Mouse (Mus musculus) G1E (cell line): Measurements from ENCODE around the gene Rnf207. TPM values are rescaled to one million over a fixed set of nuclear protein-coding genes. Genes with fewer than 3 reads are reported as not detected.

Source experiments
- ATAC-seq: 2 replicates; pipeline ENCODE4 v1.8.0; 2016; ENCODE audit warnings: mild to moderate bottlenecking; ENCODE audit not compliant: insufficient number of reproducible peaks, poor library complexity, low FRiP score, severe bottlenecking; ENCODE audit errors: extremely low read depth
- DNase-seq: peaks from one replicate; pipeline ENCODE4 v3.0.0; 2012; ENCODE audit warnings: low spot score
- H3K27me3 ChIP-seq: 2 replicates; pipeline ENCODE4 v1.6.1; 2012; ENCODE audit warnings: mild to moderate bottlenecking, low read length, inconsistent platforms; ENCODE audit not compliant: insufficient read depth
- H3K36me3 ChIP-seq: replicated peaks from 2 replicates; pipeline ENCODE3; 2012; ENCODE audit warnings: mild to moderate bottlenecking, inconsistent platforms
- H3K4me1 ChIP-seq: 2 replicates; pipeline ENCODE4 v1.6.1; 2012; ENCODE audit warnings: low read depth, low read length, inconsistent platforms, mixed read lengths; ENCODE audit not compliant: insufficient read depth
- H3K4me3 ChIP-seq: 2 replicates; pipeline ENCODE4 v1.5.1; 2012; ENCODE audit warnings: low read depth, mild to moderate bottlenecking, inconsistent platforms, low read length, moderate library complexity, mixed read lengths
- H3K9me3 ChIP-seq: replicated peaks from 2 replicates; pipeline ENCODE4 v1.6.1; 2012; ENCODE audit warnings: inconsistent platforms
- CTCF ChIP-seq: IDR thresholded peaks from 2 replicates; pipeline ENCODE4 v1.5.1; 2012; ENCODE audit warnings: low read depth, low read length, inconsistent platforms, mixed read lengths
- GATA1 ChIP-seq: IDR thresholded peaks from 2 replicates; pipeline ENCODE4 v1.6.1; 2012; ENCODE audit warnings: borderline replicate concordance, low read length, inconsistent platforms, mixed read lengths
- GATA2 ChIP-seq: IDR thresholded peaks from 2 replicates; pipeline ENCODE4 v1.6.1; 2012; ENCODE audit warnings: low read depth, low read length, inconsistent platforms, borderline replicate concordance
- POLR2AphosphoS5 ChIP-seq: IDR thresholded peaks from 2 replicates; pipeline ENCODE4 v1.6.1; 2012; ENCODE audit warnings: low read depth, low read length, inconsistent platforms; ENCODE audit not compliant: insufficient replicate concordance
- TAL1 ChIP-seq: conservative IDR thresholded peaks from 2 replicates; pipeline ENCODE4 v1.6.1; 2012; ENCODE audit warnings: low read depth, low read length, inconsistent platforms, mixed read lengths
- polyA plus RNA-seq: library from polyadenylated mRNA; stranded (reverse); fragments of >175 nt; gene quantifications from 2 replicates; pipeline ENCODE4 v1.2.3, GENCODE M21; 2012
- total RNA-seq, 2 experiments: library from RNA; stranded (forward) in 1 of 2; stranded (reverse) in 1 of 2; fragments of 200-1000 nt in 1 of 2; fragments of >200 nt in 1 of 2; fragmentation: Nextera tagmentation in 1 of 2; gene quantifications; 2 replicates each; pipeline ENCODE4 v1.2.3; 2014 to 2017

Rnf207 gene
- total and polyA plus RNA-seq, 3 experiments, result 0.11 TPM; not detected in 2

DNA sequence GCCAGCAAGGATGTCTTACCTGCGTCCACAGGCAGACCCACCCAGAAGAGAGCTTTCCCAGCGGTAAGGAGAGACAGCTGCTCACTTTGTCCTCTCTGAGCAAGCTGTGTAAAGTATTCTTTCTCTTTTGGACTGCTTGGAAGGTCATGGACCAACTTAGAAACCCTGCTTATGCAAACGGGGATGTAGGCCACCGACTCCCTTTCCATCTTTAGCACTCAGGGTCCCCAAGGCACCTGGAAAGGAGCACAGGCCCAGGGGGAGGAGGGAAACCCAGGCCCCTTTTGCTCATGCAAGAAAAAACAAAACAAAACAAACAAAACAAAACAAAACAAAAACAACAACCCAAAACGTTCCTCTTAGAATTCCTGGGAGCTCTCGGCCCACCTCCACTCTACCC, 27.2 kb downstream of the Rnf207 start, which contains the start of gene Hes3:
Hes3 (minus strand) TSS at position 101 of the 400 bp plus-strand sequence.
- H3K36me3 ChIP-seq, result no peaks in the 10 kb centered on the region
- ATAC-seq (no peak), DNase-seq (no peak)
- H3K9me3 ChIP-seq, result peaks cover 5% of the 10 kb centered on the region; the same call in 1 of the 2 replicates
- H3K4me1 ChIP-seq, result peaks cover 14% of the 10 kb centered on the region
- H3K27me3 ChIP-seq, result peaks cover 2% of the 10 kb centered on the region; the same call in 1 of the 2 replicates
- TF ChIP-seq GATA1 (no peak), GATA2 (no peak), TAL1 (no peak), POLR2AphosphoS5 (no peak), CTCF (no peak)
- H3K4me3 ChIP-seq, result no peak within 1 kb of the TSS

GRCm38 (mm10) chr4:152290991-152291390, 27.8 kb downstream of the Rnf207 start:
- no peak overlapping the region for H3K4me3 ChIP-seq
- peaks cover 10% of the 10 kb centered on the region for H3K9me3 ChIP-seq
- H3K27me3 ChIP-seq, result peaks cover 2% of the 10 kb centered on the region; the same call in 1 of the 2 replicates
- ATAC-seq, result no peak
- no peaks in the 10 kb centered on the region for H3K36me3 ChIP-seq
- H3K4me1 ChIP-seq, result peaks cover 10% of the 10 kb centered on the region
- DNase-seq, result no peak
- TF ChIP-seq GATA2 (no peak), CTCF (no peak), GATA1 (no peak), POLR2AphosphoS5 (no peak), TAL1 (no peak)

GRCm38 (mm10) chr4:152290385-152290784, 28.4 kb downstream of the Rnf207 start:
- Histone ChIP-seq H3K36me3 (no peaks in the 10 kb centered on the region), H3K4me1 (peaks cover 4% of the 10 kb centered on the region), H3K4me3 (no peak overlapping the region), H3K27me3 (peaks cover 2% of the 10 kb centered on the region; the same call in 1 of the 2 replicates), H3K9me3 (peaks cover 10% of the 10 kb centered on the region)
- TF ChIP-seq GATA1 (no peak), GATA2 (no peak), TAL1 (no peak), CTCF (no peak), POLR2AphosphoS5 (no peak)
- DNase-seq (no peak), ATAC-seq (no peak)

- H3K27me3 ChIP-seq, result peaks cover 2% of the 10 kb centered on the region; the same call in 1 of the 2 replicates
- no peak for DNase-seq
- H3K9me3 ChIP-seq, result peaks cover 14% of the 10 kb centered on the region
These were observed 30.3 kb downstream of the Rnf207 start for GRCm38 (mm10) chr4:152288398-152288945.

GRCm38 (mm10) chr4:152287317-152288120, 31.3 kb downstream of the Rnf207 start:
- H3K9me3 ChIP-seq, result peaks cover 23% of the 10 kb centered on the region
- ATAC-seq, result no peak
- H3K4me1 ChIP-seq, result no peaks in the 10 kb centered on the region
- H3K27me3 ChIP-seq, result no peaks in the 10 kb centered on the region
- TF ChIP-seq TAL1 (no peak), POLR2AphosphoS5 (no peak), GATA1 (no peak), GATA2 (no peak), CTCF (no peak)
- no peak for DNase-seq
- no peaks in the 10 kb centered on the region for H3K36me3 ChIP-seq
- no peak overlapping the region for H3K4me3 ChIP-seq

More at GRCm38 (mm10) chr4:152288398-152288945, 30.3 kb downstream of the Rnf207 start:
- H3K4me1 ChIP-seq, result no peaks in the 10 kb centered on the region
- ATAC-seq, result no peak
- no peak overlapping the region for H3K4me3 ChIP-seq
- no peaks in the 10 kb centered on the region for H3K36me3 ChIP-seq
- no peak for TF ChIP-seq GATA1
- no peak for TF ChIP-seq GATA2
- TF ChIP-seq POLR2AphosphoS5, result no peak
- TF ChIP-seq TAL1, result no peak
- TF ChIP-seq CTCF, result no peak

DNA sequence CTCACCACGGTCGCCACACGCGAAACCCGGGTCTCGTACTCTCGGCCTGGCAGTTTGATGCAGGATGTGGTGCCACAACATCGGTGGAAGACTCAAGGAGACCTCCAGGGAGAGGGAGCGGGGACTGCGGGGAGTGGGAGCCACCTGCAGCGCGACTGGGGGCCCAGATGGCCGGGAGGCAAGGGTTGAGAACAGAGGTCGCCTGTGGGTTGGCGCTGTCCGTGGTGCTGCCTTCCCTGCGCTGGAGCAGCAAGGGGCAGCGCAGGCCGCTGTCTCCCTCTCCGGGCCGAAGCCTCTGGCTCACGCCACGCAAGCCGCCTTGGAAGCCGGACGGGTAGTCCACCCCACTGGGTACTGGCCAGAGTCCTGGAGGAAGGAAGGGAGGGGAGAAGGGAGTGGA, 31.9 kb downstream of the Rnf207 start:
- Histone ChIP-seq H3K4me1 (no peaks in the 10 kb centered on the region), H3K9me3 (peaks cover 27% of the 10 kb centered on the region), H3K36me3 (no peaks in the 10 kb centered on the region), H3K4me3 (no peak overlapping the region), H3K27me3 (no peaks in the 10 kb centered on the region)
- TF ChIP-seq CTCF (no peak), POLR2AphosphoS5 (no peak), GATA1 (no peak), GATA2 (no peak), TAL1 (no peak)
- ATAC-seq (no peak), DNase-seq (no peak)
